Mouse (Mus musculus): ENCODE data around the gene Klhl6. TPM values are rescaled to one million over a fixed set of nuclear protein-coding genes. Genes with fewer than 3 reads are reported as not detected.
"Not testable (repeated sequence)": the region's sequence is repeated elsewhere in the genome, so short reads cannot be mapped to it uniquely, and the experiment has no call there.

The Klhl6 gene
- total RNA-seq (2014; rRNA removed) = 3.5 TPM in 2 replicates
- 0.68 and 1.1 TPM in 2 replicates for polyA plus RNA-seq (2012; rRNA removed)

- Histone ChIP-seq H3K27ac (replicated peaks; ENCODE audit: insufficient read depth, low read depth, low read length) (peak within 1 kb of the TSS; percentile 80), H3K36me3 (ENCODE audit: control insufficient read depth, insufficient read depth, low read length) (no peaks in the 10 kb centered on the region), H3K79me2 (ENCODE audit: control insufficient read depth, insufficient read depth, low read length) (no peaks in the 10 kb centered on the region; the same call in 1 of the 2 replicates), H3K4me1 (ENCODE audit: control insufficient read depth, insufficient read depth, low read length) (no peaks in the 10 kb centered on the region; the same call in 1 of the 2 replicates), H3K27me3 (ENCODE audit: control insufficient read depth, insufficient read depth, low read length) (no peaks in the 10 kb centered on the region), H3K4me3 (ENCODE audit: insufficient read depth, low read depth, low read length) (peak within 1 kb of the TSS; percentile 59), H3K9ac (ENCODE audit: low read depth, low read length) (peak within 1 kb of the TSS; percentile 73)
- 64% methylated on average over 14 of the region's 14 CpGs for WGBS
- TF ChIP-seq CTCF (IDR thresholded peaks at IDR 0.05; ENCODE audit: low read depth, low read length) (no peak), POLR2A (IDR thresholded peaks at IDR 0.05; ENCODE audit: extremely low read depth, insufficient read depth, low read length) (no peak)
- peak; percentile 41 for DNase-seq (ENCODE audit: extremely low read depth, low read depth, low spot score)
Observed at GRCm38 (mm10) chr16:19982537-19983257, at the start of gene Klhl6. Gene Klhl6, minus strand, starts transcription at chr16:19983037.

DNA sequence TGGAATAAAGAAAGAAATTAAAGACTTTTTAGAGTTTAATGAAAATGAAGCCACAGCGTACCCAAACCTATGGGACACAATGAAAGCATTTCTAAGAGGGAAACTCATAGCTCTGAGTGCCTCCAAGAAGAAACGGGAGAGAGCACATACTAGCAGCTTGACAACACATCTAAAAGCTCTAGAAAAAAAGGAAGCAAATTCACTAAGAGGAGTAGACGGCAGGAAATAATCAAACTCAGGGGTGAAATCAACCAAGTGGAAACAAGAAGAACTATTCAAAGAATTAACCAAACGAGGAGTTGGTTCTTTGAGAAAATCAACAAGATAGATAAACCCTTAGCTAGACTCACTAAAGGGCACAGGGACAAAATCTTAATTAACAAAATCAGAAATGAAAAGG lies 44.4 kb upstream of the Klhl6 start:
- H3K27me3 ChIP-seq (ENCODE audit: control insufficient read depth, insufficient read depth, low read length); H3K36me3 ChIP-seq (ENCODE audit: control insufficient read depth, insufficient read depth, low read length); H3K9ac ChIP-seq (ENCODE audit: low read depth, low read length); H3K79me2 ChIP-seq (ENCODE audit: control insufficient read depth, insufficient read depth, low read length); H3K4me1 ChIP-seq (ENCODE audit: control insufficient read depth, insufficient read depth, low read length); DNase-seq (ENCODE audit: extremely low read depth, low read depth, low spot score); H3K27ac ChIP-seq (replicated peaks; ENCODE audit: insufficient read depth, low read depth, low read length); H3K4me3 ChIP-seq (ENCODE audit: insufficient read depth, low read depth, low read length): not testable (repeated sequence)
- 96% methylated on average over 2 of the region's 4 CpGs for WGBS

GRCm38 (mm10) chr16:20022821-20023220 lies 40.0 kb upstream of the Klhl6 start:
- Histone ChIP-seq H3K79me2 (ENCODE audit: control insufficient read depth, insufficient read depth, low read length) (no peaks in the 10 kb centered on the region), H3K27ac (replicated peaks; ENCODE audit: insufficient read depth, low read depth, low read length) (no peak overlapping the region), H3K27me3 (ENCODE audit: control insufficient read depth, insufficient read depth, low read length) (no peaks in the 10 kb centered on the region), H3K9ac (ENCODE audit: low read depth, low read length) (no peak overlapping the region), H3K4me1 (ENCODE audit: control insufficient read depth, insufficient read depth, low read length) (peaks cover 8% of the 10 kb centered on the region), H3K4me3 (ENCODE audit: insufficient read depth, low read depth, low read length) (no peak overlapping the region), H3K36me3 (ENCODE audit: control insufficient read depth, insufficient read depth, low read length) (no peaks in the 10 kb centered on the region)
- no peak for TF ChIP-seq POLR2A (IDR thresholded peaks at IDR 0.05; ENCODE audit: extremely low read depth, insufficient read depth, low read length)
- TF ChIP-seq CTCF (IDR thresholded peaks at IDR 0.05; ENCODE audit: low read depth, low read length) = no peak
- no peak for DNase-seq (ENCODE audit: extremely low read depth, low read depth, low spot score)
- 91% methylated on average over 1 of the region's 1 CpGs for WGBS

DNA sequence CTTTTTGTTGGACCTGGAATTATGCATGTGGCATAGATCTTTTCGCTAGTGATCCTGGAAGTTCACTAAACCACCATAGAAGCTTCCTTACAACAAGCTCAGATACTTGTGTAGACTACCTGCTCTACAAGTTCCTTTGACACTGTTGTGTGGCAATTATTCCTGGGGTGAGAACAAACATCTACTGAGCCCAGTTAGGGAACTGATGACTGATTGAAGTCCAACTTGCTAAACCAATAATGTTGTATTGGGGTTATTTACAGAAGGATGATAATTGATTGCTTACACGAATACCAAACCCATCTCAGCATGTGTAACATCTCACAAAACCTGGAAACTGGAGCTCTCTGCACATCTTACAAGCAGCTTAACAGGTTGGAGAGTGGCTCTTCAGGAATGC lies 39.0 kb upstream of the Klhl6 start:
- no peaks in the 10 kb centered on the region for H3K36me3 ChIP-seq (ENCODE audit: control insufficient read depth, insufficient read depth, low read length)
- no peak for TF ChIP-seq CTCF (IDR thresholded peaks at IDR 0.05; ENCODE audit: low read depth, low read length)
- peaks cover 8% of the 10 kb centered on the region for H3K4me1 ChIP-seq (ENCODE audit: control insufficient read depth, insufficient read depth, low read length)
- H3K27ac ChIP-seq (replicated peaks; ENCODE audit: insufficient read depth, low read depth, low read length) = no peak overlapping the region
- no peak overlapping the region for H3K4me3 ChIP-seq (ENCODE audit: insufficient read depth, low read depth, low read length)
- no peak overlapping the region for H3K9ac ChIP-seq (ENCODE audit: low read depth, low read length)
- no peaks in the 10 kb centered on the region for H3K79me2 ChIP-seq (ENCODE audit: control insufficient read depth, insufficient read depth, low read length)
- peak; percentile 77 for DNase-seq (ENCODE audit: extremely low read depth, low read depth, low spot score)
- no peaks in the 10 kb centered on the region for H3K27me3 ChIP-seq (ENCODE audit: control insufficient read depth, insufficient read depth, low read length)
- 50% methylated on average over 2 of the region's 2 CpGs for WGBS

- H3K9ac ChIP-seq (ENCODE audit: low read depth, low read length) = no peak overlapping the region
- no peak overlapping the region for H3K27ac ChIP-seq (replicated peaks; ENCODE audit: insufficient read depth, low read depth, low read length)
Observed at GRCm38 (mm10) chr16:20012647-20013046, 29.8 kb upstream of the Klhl6 start.

DNA sequence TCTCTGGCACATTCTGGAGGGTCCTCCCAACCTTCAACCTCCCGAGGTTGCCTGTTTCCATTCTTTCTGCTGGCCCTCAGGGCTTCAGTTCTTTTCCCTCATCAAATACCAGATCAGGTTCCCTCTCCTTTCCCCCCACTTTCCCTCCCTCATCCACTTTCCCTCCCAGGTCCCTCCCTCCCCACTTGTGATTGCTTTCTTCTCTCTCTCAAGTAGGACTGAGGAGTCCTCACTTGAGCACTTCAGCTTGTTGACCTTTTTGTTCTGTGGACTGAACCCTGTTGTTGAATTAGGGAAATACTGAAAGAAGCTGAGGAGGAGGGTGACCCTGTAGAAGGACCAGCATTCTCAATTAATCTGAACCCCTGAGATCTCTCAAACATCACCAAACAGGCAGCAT lies 23.2 kb upstream of the Klhl6 start:
- Histone ChIP-seq H3K4me1 (ENCODE audit: control insufficient read depth, insufficient read depth, low read length) (no peaks in the 10 kb centered on the region), H3K79me2 (ENCODE audit: control insufficient read depth, insufficient read depth, low read length) (no peaks in the 10 kb centered on the region), H3K27ac (replicated peaks; ENCODE audit: insufficient read depth, low read depth, low read length) (no peak overlapping the region), H3K9ac (ENCODE audit: low read depth, low read length) (no peak overlapping the region), H3K4me3 (ENCODE audit: insufficient read depth, low read depth, low read length) (no peak overlapping the region), H3K36me3 (ENCODE audit: control insufficient read depth, insufficient read depth, low read length) (no peaks in the 10 kb centered on the region), H3K27me3 (ENCODE audit: control insufficient read depth, insufficient read depth, low read length) (no peaks in the 10 kb centered on the region)
- DNase-seq (ENCODE audit: extremely low read depth, low read depth, low spot score) = no peak
- 67% methylated on average over 1 of the region's 1 CpGs for WGBS
- TF ChIP-seq CTCF (IDR thresholded peaks at IDR 0.05; ENCODE audit: low read depth, low read length) = no peak
- no peak for TF ChIP-seq POLR2A (IDR thresholded peaks at IDR 0.05; ENCODE audit: extremely low read depth, insufficient read depth, low read length)

More at GRCm38 (mm10) chr16:20012647-20013046, 29.8 kb upstream of the Klhl6 start:
- Histone ChIP-seq H3K36me3 (ENCODE audit: control insufficient read depth, insufficient read depth, low read length) (no peaks in the 10 kb centered on the region), H3K79me2 (ENCODE audit: control insufficient read depth, insufficient read depth, low read length) (no peaks in the 10 kb centered on the region), H3K4me3 (ENCODE audit: insufficient read depth, low read depth, low read length) (no peak overlapping the region), H3K4me1 (ENCODE audit: control insufficient read depth, insufficient read depth, low read length) (no peaks in the 10 kb centered on the region), H3K27me3 (ENCODE audit: control insufficient read depth, insufficient read depth, low read length) (no peaks in the 10 kb centered on the region)
- no peak for DNase-seq (ENCODE audit: extremely low read depth, low read depth, low spot score)
- TF ChIP-seq POLR2A (IDR thresholded peaks at IDR 0.05; ENCODE audit: extremely low read depth, insufficient read depth, low read length) (no peak), CTCF (IDR thresholded peaks at IDR 0.05; ENCODE audit: low read depth, low read length) (no peak)

DNA sequence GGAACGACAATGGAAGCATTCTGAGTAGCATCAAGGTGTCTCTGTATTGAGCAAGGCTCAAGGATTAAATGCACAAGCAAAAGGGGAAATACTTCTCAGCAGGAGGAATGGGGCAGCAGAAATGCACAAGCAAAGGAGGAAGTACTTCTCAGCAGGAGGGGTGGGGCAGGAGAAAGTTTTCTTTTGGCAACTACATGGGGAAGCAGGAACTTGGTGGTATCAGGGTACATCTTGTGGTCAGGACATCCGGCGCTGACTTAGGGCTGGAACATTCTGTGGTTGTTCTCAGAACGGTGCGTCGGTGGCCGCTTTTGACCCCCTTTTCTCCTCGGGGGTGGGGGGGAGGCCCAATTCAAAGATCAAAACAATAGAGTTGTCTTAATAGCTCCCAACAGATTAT lies 17.4 kb upstream of the Klhl6 start:
- not testable (repeated sequence) for H3K9ac ChIP-seq (ENCODE audit: low read depth, low read length); DNase-seq (ENCODE audit: extremely low read depth, low read depth, low spot score); H3K4me3 ChIP-seq (ENCODE audit: insufficient read depth, low read depth, low read length); H3K79me2 ChIP-seq (ENCODE audit: control insufficient read depth, insufficient read depth, low read length); H3K4me1 ChIP-seq (ENCODE audit: control insufficient read depth, insufficient read depth, low read length); H3K27me3 ChIP-seq (ENCODE audit: control insufficient read depth, insufficient read depth, low read length); H3K27ac ChIP-seq (replicated peaks; ENCODE audit: insufficient read depth, low read depth, low read length); H3K36me3 ChIP-seq (ENCODE audit: control insufficient read depth, insufficient read depth, low read length)
- 93% methylated on average over 8 of the region's 8 CpGs for WGBS

All from liver, adult 2 months (tissue).